Mouse (Mus musculus): ENCODE measurements at regions not wholly inside any gene's neighbourhood (a gene's known extent, or its start where the extent isn't known, plus 50 kb on each side); places are given as distances from the start of the nearest gene placed in this dataset.

GRCm38 (mm10) chr8:34574009-34574408, 462.5 kb upstream of the Gm10131 start:
- Histone ChIP-seq H3K4me3 (no peak overlapping the region), H3K36me3 (no peaks in the 10 kb centered on the region), H3K27me3 (replicated peaks) (no peaks in the 10 kb centered on the region), H3K4me2 (no peak overlapping the region), H3K4me1 (no peaks in the 10 kb centered on the region), H3K27ac (no peak overlapping the region), H3K9ac (no peak overlapping the region), H3K9me3 (replicated peaks) (no peaks in the 10 kb centered on the region)
- 69% methylated on average over 3 of the region's 3 CpGs for WGBS (ENCODE audit: insufficient replicate concordance)
- no peak for ATAC-seq

DNA sequence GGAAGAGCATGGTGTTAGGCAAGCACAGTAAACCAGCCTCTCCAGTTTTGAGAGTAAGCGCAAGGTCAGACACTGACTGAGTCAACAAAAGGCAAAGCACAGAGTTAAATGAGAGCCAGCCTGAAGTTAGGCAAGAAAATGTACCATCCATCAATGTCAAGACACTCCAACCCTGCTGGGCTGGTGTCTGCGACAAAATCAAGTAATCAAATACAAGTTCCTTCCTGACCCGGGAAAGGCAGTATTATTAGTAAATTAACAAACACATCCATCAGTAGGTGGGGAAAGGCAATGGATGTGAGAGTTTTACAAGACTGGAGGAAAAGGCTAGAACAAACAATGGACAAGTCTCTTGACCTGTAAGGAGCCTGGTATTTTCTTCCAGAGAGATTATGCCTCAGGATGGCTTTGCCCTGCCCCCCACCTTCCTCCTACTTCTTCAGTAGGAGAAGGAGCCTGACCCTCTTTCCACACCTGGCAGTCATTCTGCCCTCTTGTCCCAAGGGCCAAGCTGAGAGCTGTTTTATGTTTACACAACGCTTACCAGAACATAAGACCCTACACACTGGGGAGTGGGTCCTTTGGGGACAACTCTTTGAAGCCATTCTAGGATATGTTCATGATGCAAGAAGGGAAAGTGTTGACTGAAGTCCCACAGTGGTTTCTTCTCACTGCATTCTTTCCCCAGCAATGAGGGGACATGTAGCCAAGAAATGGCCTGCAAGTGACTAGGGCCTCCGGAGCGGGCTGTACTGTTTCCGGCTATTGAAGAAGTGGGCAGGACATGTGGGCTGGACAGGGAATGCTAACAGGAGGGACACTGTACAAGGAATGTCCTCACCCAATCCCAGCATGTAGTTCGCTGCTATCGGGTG, 461.7 kb upstream of the Gm10131 start:
- H3K4me2 ChIP-seq, result no peak overlapping the region
- H3K4me3 ChIP-seq, result no peak overlapping the region
- H3K36me3 ChIP-seq, result no peaks in the 10 kb centered on the region
- no peaks in the 10 kb centered on the region for H3K27me3 ChIP-seq (replicated peaks)
- H3K9me3 ChIP-seq (replicated peaks), result no peaks in the 10 kb centered on the region
- no peaks in the 10 kb centered on the region for H3K4me1 ChIP-seq
- no peak overlapping the region for H3K27ac ChIP-seq
- ATAC-seq, result no peak
- 57% methylated on average over 9 of the region's 9 CpGs for WGBS (ENCODE audit: insufficient replicate concordance)
- H3K9ac ChIP-seq, result no peak overlapping the region

GRCm38 (mm10) chr8:34571736-34572135, 460.2 kb upstream of the Gm10131 start:
- H3K4me1 ChIP-seq, result no peaks in the 10 kb centered on the region
- ATAC-seq, result no peak

GRCm38 (mm10) chr8:34562278-34562677, 450.7 kb upstream of the Gm10131 start:
- no peak overlapping the region for H3K9ac ChIP-seq
- H3K4me1 ChIP-seq, result no peaks in the 10 kb centered on the region
- H3K9me3 ChIP-seq (replicated peaks), result no peaks in the 10 kb centered on the region
- no peak for ATAC-seq
- no peak overlapping the region for H3K4me3 ChIP-seq
- H3K4me2 ChIP-seq, result no peak overlapping the region
- no peaks in the 10 kb centered on the region for H3K27me3 ChIP-seq (replicated peaks)
- 47% methylated on average over 8 of the region's 8 CpGs for WGBS (ENCODE audit: insufficient replicate concordance)
- no peak overlapping the region for H3K27ac ChIP-seq
- H3K36me3 ChIP-seq, result no peaks in the 10 kb centered on the region

More at GRCm38 (mm10) chr8:34571736-34572135, 460.2 kb upstream of the Gm10131 start:
- no peak overlapping the region for H3K4me3 ChIP-seq
- no peak overlapping the region for H3K4me2 ChIP-seq
- H3K36me3 ChIP-seq, result no peaks in the 10 kb centered on the region
- H3K9ac ChIP-seq, result no peak overlapping the region
- no peaks in the 10 kb centered on the region for H3K9me3 ChIP-seq (replicated peaks)
- H3K27ac ChIP-seq, result no peak overlapping the region
- 56% methylated on average over 1 of the region's 1 CpGs for WGBS (ENCODE audit: insufficient replicate concordance)
- H3K27me3 ChIP-seq (replicated peaks), result no peaks in the 10 kb centered on the region

- WGBS (ENCODE audit: insufficient replicate concordance), result 68% methylated on average over 5 of the region's 5 CpGs
- no peak for ATAC-seq
- H3K27ac ChIP-seq, result no peak overlapping the region
These were observed 438.2 kb upstream of the Gm10131 start for GRCm38 (mm10) chr8:34549786-34550185.

DNA sequence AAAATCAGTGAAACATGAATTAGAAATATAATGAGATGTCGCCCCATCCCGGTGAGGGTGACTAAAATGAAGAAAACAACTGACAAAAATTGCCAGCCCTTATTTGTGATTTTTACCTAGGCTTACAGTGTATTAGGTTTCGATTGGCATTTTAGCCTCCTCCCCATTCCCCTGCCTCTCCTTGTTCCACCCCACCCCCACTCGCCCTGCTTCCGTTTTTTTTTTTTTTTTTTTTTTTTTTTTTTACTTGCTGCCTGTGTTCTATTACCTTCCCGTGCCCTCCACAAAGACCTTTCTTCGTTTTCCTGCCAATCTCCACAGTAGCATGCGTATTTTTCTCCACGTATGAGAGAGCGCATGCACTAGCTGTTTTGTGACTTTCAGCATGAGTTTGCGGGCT, 435.3 kb upstream of the Gm10131 start:
- H3K4me1 ChIP-seq, result no peaks in the 10 kb centered on the region
- peak overlapping the region; percentile 38 for H3K4me2 ChIP-seq
- no peak overlapping the region for H3K9ac ChIP-seq
- WGBS (ENCODE audit: insufficient replicate concordance), result 14% methylated on average over 10 of the region's 11 CpGs
- H3K4me3 ChIP-seq, result no peak overlapping the region
- H3K27me3 ChIP-seq (replicated peaks), result no peaks in the 10 kb centered on the region
- no peaks in the 10 kb centered on the region for H3K36me3 ChIP-seq
- H3K9me3 ChIP-seq (replicated peaks), result no peaks in the 10 kb centered on the region
- no peak for ATAC-seq
- H3K27ac ChIP-seq, result no peak overlapping the region

More at GRCm38 (mm10) chr8:34549786-34550185, 438.2 kb upstream of the Gm10131 start:
- Histone ChIP-seq H3K9ac (no peak overlapping the region), H3K4me1 (no peaks in the 10 kb centered on the region), H3K4me2 (no peak overlapping the region), H3K9me3 (replicated peaks) (no peaks in the 10 kb centered on the region), H3K36me3 (no peaks in the 10 kb centered on the region), H3K27me3 (replicated peaks) (no peaks in the 10 kb centered on the region), H3K4me3 (no peak overlapping the region)

DNA sequence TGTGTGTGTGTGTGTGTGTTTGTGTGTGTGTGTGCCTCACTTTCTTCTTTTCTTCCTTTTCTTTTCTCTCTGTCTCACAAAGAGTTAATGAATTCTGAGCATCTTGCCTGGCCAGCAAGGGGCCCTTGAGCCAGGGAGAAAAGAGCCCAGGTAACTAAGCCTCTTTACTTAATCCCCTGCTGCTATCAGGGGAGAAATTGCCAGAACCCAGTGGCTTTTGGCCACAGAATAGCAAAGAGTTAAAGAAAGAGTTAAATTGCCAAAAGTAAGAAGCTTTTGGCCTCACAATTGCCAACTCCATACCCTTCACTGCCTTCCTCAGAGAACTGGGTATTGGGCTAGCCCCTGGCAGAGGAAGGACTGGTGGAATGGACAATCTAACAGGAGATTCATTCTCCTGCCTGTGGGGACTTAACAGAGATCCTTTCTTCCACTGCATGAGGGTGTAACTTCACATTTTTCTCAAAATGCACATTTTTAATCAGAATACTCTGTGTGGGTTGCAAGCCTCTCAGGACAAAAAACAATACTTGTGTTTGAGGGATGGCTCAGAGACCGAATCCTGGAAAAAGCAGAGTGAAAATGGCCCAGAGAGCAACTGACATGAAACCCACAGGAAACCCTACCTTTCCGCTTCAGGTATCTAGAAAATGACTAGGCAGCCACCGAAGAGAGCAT, 431.0 kb upstream of the Gm10131 start:
- H3K4me1 ChIP-seq, result no peaks in the 10 kb centered on the region
- ATAC-seq, result no peak
- H3K27me3 ChIP-seq (replicated peaks), result no peaks in the 10 kb centered on the region
- 55% methylated on average over 3 of the region's 3 CpGs for WGBS (ENCODE audit: insufficient replicate concordance)
- no peaks in the 10 kb centered on the region for H3K36me3 ChIP-seq
- H3K9me3 ChIP-seq (replicated peaks), result no peaks in the 10 kb centered on the region
- H3K4me3 ChIP-seq, result no peak overlapping the region
- no peak overlapping the region for H3K9ac ChIP-seq
- no peak overlapping the region for H3K27ac ChIP-seq
- no peak overlapping the region for H3K4me2 ChIP-seq

DNA sequence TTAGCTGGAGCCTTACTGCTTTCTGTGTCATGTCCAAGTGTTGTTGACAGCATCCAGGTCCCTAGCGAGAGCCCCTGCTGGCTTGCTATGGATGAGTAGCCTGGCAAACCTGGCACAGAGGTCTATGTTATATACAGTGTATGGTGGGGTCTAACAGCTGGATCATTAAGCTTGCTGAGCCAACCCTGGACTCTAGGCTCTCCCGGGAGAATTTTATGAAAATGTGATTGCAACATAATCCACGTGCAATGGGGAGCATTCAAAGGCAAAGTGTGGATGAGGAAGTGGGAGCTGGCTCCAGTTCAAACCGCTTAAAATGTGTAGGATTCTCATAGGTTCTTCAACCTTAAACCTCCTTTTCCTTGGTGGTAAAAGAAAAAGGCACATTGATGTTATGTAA, 427.7 kb upstream of the Gm10131 start:
- H3K4me2 ChIP-seq, result no peak overlapping the region
- no peak overlapping the region for H3K27ac ChIP-seq
- no peak overlapping the region for H3K9ac ChIP-seq
- ATAC-seq, result no peak
- no peaks in the 10 kb centered on the region for H3K27me3 ChIP-seq (replicated peaks)
- no peak overlapping the region for H3K4me3 ChIP-seq
- no peaks in the 10 kb centered on the region for H3K4me1 ChIP-seq
- no peaks in the 10 kb centered on the region for H3K36me3 ChIP-seq
- 51% methylated on average over 4 of the region's 4 CpGs for WGBS (ENCODE audit: insufficient replicate concordance)
- no peaks in the 10 kb centered on the region for H3K9me3 ChIP-seq (replicated peaks)

- Histone ChIP-seq H3K4me1 (no peaks in the 10 kb centered on the region), H3K9ac (no peak overlapping the region), H3K4me2 (no peak overlapping the region), H3K4me3 (no peak overlapping the region), H3K9me3 (replicated peaks) (no peaks in the 10 kb centered on the region), H3K36me3 (no peaks in the 10 kb centered on the region), H3K27ac (no peak overlapping the region), H3K27me3 (replicated peaks) (no peaks in the 10 kb centered on the region)
- ATAC-seq, result no peak
- 51% methylated on average over 3 of the region's 3 CpGs for WGBS (ENCODE audit: insufficient replicate concordance)
These were observed 423.9 kb upstream of the Gm10131 start for GRCm38 (mm10) chr8:34535434-34535833.

DNA sequence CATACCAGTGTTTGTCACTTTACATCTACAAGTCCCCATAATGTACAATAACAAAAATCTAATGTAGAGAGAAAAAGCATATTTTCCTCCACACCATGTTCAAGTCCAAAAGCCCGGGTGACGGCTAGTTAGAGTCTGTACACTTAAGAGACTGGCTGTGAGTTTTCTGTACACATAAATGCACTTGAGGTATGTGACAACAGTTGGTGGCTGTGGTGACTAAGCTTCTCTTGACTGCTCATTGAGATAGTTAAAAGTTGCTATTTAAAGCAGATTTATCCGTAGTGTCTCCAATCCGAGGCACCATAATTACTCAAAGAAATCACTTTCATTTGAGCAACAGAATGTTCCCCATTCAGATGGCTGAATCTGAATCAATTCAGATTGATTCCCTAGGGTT, 421.9 kb upstream of the Gm10131 start:
- no peaks in the 10 kb centered on the region for H3K9me3 ChIP-seq (replicated peaks)
- H3K9ac ChIP-seq, result no peak overlapping the region
- H3K27ac ChIP-seq, result no peak overlapping the region
- no peak overlapping the region for H3K4me3 ChIP-seq
- WGBS (ENCODE audit: insufficient replicate concordance), result 72% methylated on average over 4 of the region's 4 CpGs
- no peak for ATAC-seq
- no peaks in the 10 kb centered on the region for H3K4me1 ChIP-seq
- no peak overlapping the region for H3K4me2 ChIP-seq
- H3K27me3 ChIP-seq (replicated peaks), result no peaks in the 10 kb centered on the region
- H3K36me3 ChIP-seq, result no peaks in the 10 kb centered on the region

DNA sequence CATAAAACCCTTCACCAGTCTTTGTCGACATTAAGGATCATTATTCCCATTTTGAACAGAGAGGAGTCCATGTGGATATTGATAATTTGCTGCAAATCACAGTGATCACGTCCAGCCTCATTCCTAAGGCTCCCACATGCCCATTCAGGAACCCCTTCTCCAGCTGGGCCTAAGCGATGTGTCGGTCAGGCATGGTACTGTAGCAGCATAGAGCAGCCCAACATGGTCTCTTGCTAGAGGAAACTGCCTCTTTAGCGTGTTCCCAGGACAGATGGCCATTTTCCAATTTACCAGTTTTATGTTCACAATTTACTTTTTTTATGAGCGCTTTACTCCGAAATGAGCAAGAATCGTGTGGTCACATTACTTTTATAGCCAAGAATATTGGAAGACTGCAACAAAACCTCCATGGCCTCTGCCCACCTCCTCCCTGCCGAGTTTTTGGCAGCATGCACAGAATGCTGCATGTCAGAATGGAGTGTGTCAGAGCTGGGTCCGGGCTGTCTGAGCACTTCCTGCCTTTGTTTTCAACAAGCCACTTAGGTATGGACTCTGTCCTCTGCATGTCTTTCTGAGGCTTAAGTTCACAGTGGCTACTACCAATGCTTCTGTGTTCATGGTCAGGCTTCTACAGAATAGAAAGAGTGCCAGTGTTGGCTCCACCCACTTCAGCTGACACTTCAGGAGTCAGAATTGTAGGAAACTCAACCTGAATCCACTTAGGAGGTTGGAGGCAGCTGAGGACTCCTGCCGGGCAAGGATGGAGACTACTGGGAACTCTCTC, 419.6 kb upstream of the Gm10131 start:
- no peak overlapping the region for H3K4me2 ChIP-seq
- ATAC-seq, result no peak
- H3K27me3 ChIP-seq (replicated peaks), result no peaks in the 10 kb centered on the region
- H3K9me3 ChIP-seq (replicated peaks), result no peaks in the 10 kb centered on the region
- no peaks in the 10 kb centered on the region for H3K36me3 ChIP-seq
- H3K4me1 ChIP-seq, result no peaks in the 10 kb centered on the region
- WGBS (ENCODE audit: insufficient replicate concordance), result 64% methylated on average over 11 of the region's 11 CpGs
- H3K27ac ChIP-seq, result no peak overlapping the region
- H3K9ac ChIP-seq, result no peak overlapping the region
- no peak overlapping the region for H3K4me3 ChIP-seq

GRCm38 (mm10) chr8:34530046-34530445, 418.5 kb upstream of the Gm10131 start:
- H3K9me3 ChIP-seq (replicated peaks), result no peaks in the 10 kb centered on the region
- WGBS (ENCODE audit: insufficient replicate concordance), result 50% methylated on average over 5 of the region's 5 CpGs
- no peaks in the 10 kb centered on the region for H3K4me1 ChIP-seq
- H3K27ac ChIP-seq, result no peak overlapping the region
- no peak overlapping the region for H3K9ac ChIP-seq
- H3K27me3 ChIP-seq (replicated peaks), result no peaks in the 10 kb centered on the region
- no peak overlapping the region for H3K4me3 ChIP-seq
- H3K4me2 ChIP-seq, result no peak overlapping the region
- H3K36me3 ChIP-seq, result no peaks in the 10 kb centered on the region
- ATAC-seq, result no peak

Measured in liver, embryonic 12.5 days (tissue).